In genomic region chr10:62331296-62331695, GRCm38 (mm10) we compare ENCODE assay signal across 19 mouse cellular contexts. TPM values are rescaled to one million over a fixed set of nuclear protein-coding genes. Genes with fewer than 3 reads are reported as not detected.
DNase-seq lines count a peak whose midpoint lies in the region; ATAC-seq and TF ChIP-seq lines count a peak whose summit lies in the region.
"Had no signal": no experiment of that assay in that cellular context is flagged by ENCODE, and none has a peak within 500 bp of the region (broad histone marks: within the 10 kb centered on the region; RNA-seq: fewer than 3 reads in every experiment).

No protein-coding gene starts in this region.

- intact Hi-C loops in heart, postnatal 10 days (cut with DNase I): no loop called here

- no peaks in the 10 kb centered on the region for H3K9me3 ChIP-seq in heart, embryonic 15.5 days (replicated peaks)
- no peaks in the 10 kb centered on the region for H3K9me3 ChIP-seq in liver, postnatal 0 days (ENCODE audit: low read length)
- H3K9me3 ChIP-seq: embryonic facial prominence, embryonic 13.5 days; limb, embryonic 12.5 days; stomach, embryonic 15.5 days had no signal

- ATAC-seq in cerebellum, adult (ENCODE audit: insufficient number of reproducible peaks, low FRiP score, low TSS enrichment): no peak
- no peak for ATAC-seq in heart, embryonic 15.5 days (replicated peaks; ENCODE audit: insufficient number of reproducible peaks, insufficient read depth, low FRiP score, low read depth)
- ATAC-seq in liver, postnatal 0 days: no peak
- ATAC-seq: forebrain, embryonic 16.5 days; midbrain, embryonic 16.5 days had no signal

- 89% methylated on average over 9 of the region's 9 CpGs for WGBS in heart, embryonic 15.5 days
- WGBS in liver, postnatal 0 days (ENCODE audit: insufficient replicate concordance): 72% methylated on average over 8 of the region's 9 CpGs

- no peak for TF ChIP-seq CTCF in liver, postnatal 0 days (IDR thresholded peaks at IDR 0.05; ENCODE audit: low read depth)

- no peaks in the 10 kb centered on the region for H3K36me3 ChIP-seq in heart, embryonic 15.5 days
- peaks cover 5% of the 10 kb centered on the region; the same call in 1 of the 2 replicates for H3K36me3 ChIP-seq in liver, postnatal 0 days (replicated peaks; ENCODE audit: insufficient read depth, low read length)
- H3K36me3 ChIP-seq: embryonic facial prominence, embryonic 13.5 days; limb, embryonic 12.5 days; stomach, embryonic 15.5 days had no signal

- no peaks in the 10 kb centered on the region for H3K27me3 ChIP-seq in heart, embryonic 15.5 days
- H3K27me3 ChIP-seq in liver, postnatal 0 days (ENCODE audit: insufficient read depth, low read length): no peaks in the 10 kb centered on the region
- H3K27me3 ChIP-seq: embryonic facial prominence, embryonic 13.5 days; limb, embryonic 12.5 days; stomach, embryonic 15.5 days had no signal

- peaks cover 91% of the 10 kb centered on the region for H3K4me1 ChIP-seq in heart, embryonic 15.5 days (replicated peaks)
- H3K4me1 ChIP-seq in liver, postnatal 0 days (ENCODE audit: insufficient read depth): peaks cover 47% of the 10 kb centered on the region

- peak overlapping the region; percentile 94 for H3K27ac ChIP-seq in heart, embryonic 15.5 days
- H3K27ac ChIP-seq in liver, postnatal 0 days (ENCODE audit: low read depth): no peak overlapping the region; the same call in 1 of the 2 replicates
- H3K27ac ChIP-seq: embryonic facial prominence, embryonic 13.5 days; limb, embryonic 12.5 days; stomach, embryonic 15.5 days had no signal

- H3K9ac ChIP-seq in heart, embryonic 15.5 days: no peak overlapping the region
- H3K9ac ChIP-seq in liver, postnatal 0 days (replicated peaks): no peak overlapping the region
- H3K9ac ChIP-seq: embryonic facial prominence, embryonic 13.5 days; limb, embryonic 12.5 days; lung, embryonic 14.5 days; stomach, embryonic 15.5 days had no signal

- peak; percentile 19 for DNase-seq in cerebellum, adult 8-10 months
- no peak for DNase-seq in heart, postnatal 10 days
- peak; percentile 46 for DNase-seq in cerebellum, adult 9-10 months
- no peak for DNase-seq in liver, postnatal 0 days
- no peak for DNase-seq in lung, postnatal 4 days
- DNase-seq: adrenal gland, adult 2 months; kidney, adult 11 months; lung, embryonic 14.5 days; lung, postnatal 36 days; right cerebral cortex, postnatal 14 days; thymus, adult 18-20 months; thymus, postnatal 4 days had no signal

- H3K4me3 ChIP-seq in heart, embryonic 15.5 days: no peak overlapping the region
- no peak overlapping the region for H3K4me3 ChIP-seq in liver, postnatal 0 days (ENCODE audit: low read depth, low read length)
- H3K4me3 ChIP-seq: embryonic facial prominence, embryonic 13.5 days; limb, embryonic 12.5 days; stomach, embryonic 15.5 days had no signal

- no peak for TF ChIP-seq EP300 in liver, postnatal 0 days (IDR thresholded peaks at IDR 0.05; ENCODE audit: low read depth)

- peak overlapping the region; percentile 55; the same call in 1 of the 2 replicates for H3K4me2 ChIP-seq in heart, embryonic 15.5 days
- H3K4me2 ChIP-seq in liver, postnatal 0 days (ENCODE audit: low read depth, low read length): 0 out of 2 replicates have a peak overlapping the region, but pooled peaks have one; percentile 68
- H3K4me2 ChIP-seq: embryonic facial prominence, embryonic 13.5 days; limb, embryonic 12.5 days had no signal

RNA-seq across cellular contexts. Expression of gene Hk1, which starts 48.4 kb away (rescaled TPM):
- polyA plus RNA-seq in heart, embryonic 15.5 days (2015; fragmentation: Nextera tagmentation; extraction: Ambion mirVana): 186 and 190 TPM in 2 replicates
- 100 to 1,000 TPM; 167 to 178 TPM for total RNA-seq in heart, postnatal 10 days (2021)
- 22.1 and 30.7 TPM in 2 replicates for polyA plus RNA-seq in liver, postnatal 0 days (2015; fragmentation: Nextera tagmentation; extraction: Ambion mirVana)

Comparison
In these comparisons a context has a peak if more than half of its experiments do, and no peak if none do; other contexts are left out.
1. DNase-seq: peak in cerebellum, adult 8-10 months (single experiment) and cerebellum, adult 9-10 months (single experiment); none in heart, postnatal 10 days (0 of 2), liver, postnatal 0 days (single experiment) and lung, postnatal 4 days (0 of 2).